Mouse (Mus musculus) stomach, embryonic 15.5 days (tissue): ENCODE measurements at regions not wholly inside any gene's neighbourhood (a gene's known extent, or its start where the extent isn't known, plus 50 kb on each side); places are given as distances from the start of the nearest gene placed in this dataset. TPM values are rescaled to one million over a fixed set of nuclear protein-coding genes. Genes with fewer than 3 reads are reported as not detected.

ENCODE experiments used
- ATAC-seq: fragments of 200-750 bp; cut with Nextera tagmentation; 2 replicates; pipeline ENCODE4 v1.8.0; 2017; ENCODE audit warnings: low read depth, moderate number of reproducible peaks, moderate TSS enrichment; ENCODE audit not compliant: insufficient read depth, low FRiP score
- H3K27ac ChIP-seq: fragments of 300-500 bp; sonication (generic); 2 replicates; pipeline ENCODE4 v1.5.1; 2015; ENCODE audit warnings: mild to moderate bottlenecking, inconsistent platforms
- H3K27me3 ChIP-seq: fragments of 300-500 bp; sonication (generic); replicated peaks from 2 replicates; pipeline ENCODE4 v1.6.1; 2015; ENCODE audit warnings: inconsistent platforms
- H3K36me3 ChIP-seq: fragments of 300-500 bp; sonication (generic); 2 replicates; pipeline ENCODE4 v1.6.1; 2015; ENCODE audit warnings: inconsistent platforms
- H3K4me1 ChIP-seq: fragments of 300-500 bp; sonication (generic); 2 replicates; pipeline ENCODE4 v1.6.1; 2015; ENCODE audit warnings: inconsistent platforms
- H3K4me2 ChIP-seq: fragments of 300-500 bp; sonication (generic); 2 replicates; pipeline ENCODE4 v1.6.1; 2015; ENCODE audit warnings: mild to moderate bottlenecking, inconsistent platforms
- H3K4me3 ChIP-seq: fragments of 300-500 bp; sonication (generic); replicated peaks from 2 replicates; pipeline ENCODE4 v1.5.1; 2015; ENCODE audit warnings: inconsistent platforms
- H3K9ac ChIP-seq: fragments of 300-500 bp; sonication (generic); 2 replicates; pipeline ENCODE4 v1.6.1; 2015; ENCODE audit warnings: inconsistent platforms
- H3K9me3 ChIP-seq: fragments of 300-500 bp; sonication (generic); 2 replicates; pipeline ENCODE4 v1.6.1; 2016; ENCODE audit warnings: inconsistent platforms
- WGBS: fragments of 180-500 bp; shearing (Covaris S2); methylation state at CpG from one replicate; pipeline ENCODE4 v1.1.7; 2015; 5-methylcytosine and 5-hydroxymethylcytosine counted together
- microRNA-seq: library from miRNA; unstranded; fragments of <30 nt; microRNA quantifications from one replicate; pipeline ENCODE4, GENCODE M21; 2016

DNA sequence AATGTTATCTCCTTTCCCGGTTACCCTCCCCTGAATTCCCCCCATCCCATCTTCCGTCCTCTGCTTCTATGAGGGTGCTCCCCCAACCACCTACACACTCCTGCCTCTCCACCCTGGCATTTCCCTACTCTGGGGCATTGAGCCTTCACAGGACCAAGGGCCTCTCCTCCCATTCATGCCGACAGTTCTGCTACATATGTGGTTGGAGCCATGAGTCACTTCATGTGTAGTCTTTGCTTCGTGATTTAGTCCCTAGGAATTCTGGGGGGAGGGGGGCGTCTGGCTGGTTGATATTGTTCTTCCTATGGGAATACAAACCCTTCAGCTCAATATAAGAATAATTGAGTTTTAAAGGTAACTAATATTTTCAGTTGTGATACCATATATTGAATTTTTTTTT is 74.0 kb upstream of the Cxxc4 start:
- Histone ChIP-seq H3K4me3 (no peak overlapping the region), H3K9ac (no peak overlapping the region), H3K27ac (no peak overlapping the region), H3K4me2 (no peak overlapping the region), H3K9me3 (no peaks in the 10 kb centered on the region), H3K27me3 (no peaks in the 10 kb centered on the region), H3K36me3 (no peaks in the 10 kb centered on the region), H3K4me1 (no peaks in the 10 kb centered on the region)
- no peak for ATAC-seq
- WGBS, result 81% methylated on average over 5 of the region's 5 CpGs

DNA sequence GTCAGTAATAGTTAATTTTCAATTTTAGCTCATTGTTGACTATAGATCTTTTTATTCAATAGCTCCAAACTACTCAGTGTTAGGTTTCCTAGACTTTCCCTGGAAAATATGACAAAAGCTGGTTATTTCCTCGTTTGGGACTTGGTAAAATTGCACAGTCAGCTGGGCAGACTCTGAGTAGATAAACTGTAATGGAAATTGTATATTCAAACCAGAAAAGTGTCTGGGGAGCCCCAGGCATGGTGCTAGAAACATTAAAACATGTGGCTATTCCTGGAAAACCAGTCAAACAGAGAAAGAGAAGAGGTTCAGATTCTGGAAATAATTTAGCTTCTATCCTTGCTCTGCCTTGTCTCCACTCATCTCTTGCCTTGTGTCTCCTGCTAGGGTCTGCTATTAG is 66.4 kb upstream of the Cxxc4 start:
- Histone ChIP-seq H3K4me3 (no peak overlapping the region), H3K4me1 (no peaks in the 10 kb centered on the region), H3K36me3 (no peaks in the 10 kb centered on the region), H3K27ac (no peak overlapping the region), H3K9me3 (no peaks in the 10 kb centered on the region), H3K27me3 (no peaks in the 10 kb centered on the region), H3K9ac (no peak overlapping the region), H3K4me2 (no peak overlapping the region)
- ATAC-seq, result no peak
- WGBS, result 33% methylated on average over 1 of the region's 1 CpGs

DNA sequence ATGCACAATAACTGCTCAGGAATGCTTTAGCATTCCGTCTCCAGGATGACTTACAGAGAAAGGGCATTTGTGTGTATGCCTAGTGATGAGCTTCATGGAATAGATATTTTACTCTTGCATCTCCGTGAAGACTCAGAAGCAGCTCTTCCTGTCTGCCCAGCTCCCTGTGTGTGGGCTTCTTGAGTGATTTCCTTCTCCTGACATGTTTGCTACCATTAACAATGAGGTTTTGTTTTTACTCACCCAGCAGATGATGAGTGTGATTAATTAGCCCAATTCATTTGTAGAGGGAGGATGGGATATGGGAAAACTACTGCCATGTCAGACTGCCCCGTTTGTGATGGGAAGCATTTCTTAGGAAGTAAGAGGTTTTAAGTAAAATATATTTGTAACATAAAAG is 63.9 kb upstream of the Cxxc4 start:
- Histone ChIP-seq H3K9ac (no peak overlapping the region), H3K27me3 (no peaks in the 10 kb centered on the region), H3K4me3 (no peak overlapping the region), H3K36me3 (no peaks in the 10 kb centered on the region), H3K4me2 (no peak overlapping the region), H3K27ac (no peak overlapping the region), H3K9me3 (no peaks in the 10 kb centered on the region), H3K4me1 (no peaks in the 10 kb centered on the region)
- ATAC-seq, result no peak
- WGBS, result 19% methylated on average over 3 of the region's 3 CpGs

DNA sequence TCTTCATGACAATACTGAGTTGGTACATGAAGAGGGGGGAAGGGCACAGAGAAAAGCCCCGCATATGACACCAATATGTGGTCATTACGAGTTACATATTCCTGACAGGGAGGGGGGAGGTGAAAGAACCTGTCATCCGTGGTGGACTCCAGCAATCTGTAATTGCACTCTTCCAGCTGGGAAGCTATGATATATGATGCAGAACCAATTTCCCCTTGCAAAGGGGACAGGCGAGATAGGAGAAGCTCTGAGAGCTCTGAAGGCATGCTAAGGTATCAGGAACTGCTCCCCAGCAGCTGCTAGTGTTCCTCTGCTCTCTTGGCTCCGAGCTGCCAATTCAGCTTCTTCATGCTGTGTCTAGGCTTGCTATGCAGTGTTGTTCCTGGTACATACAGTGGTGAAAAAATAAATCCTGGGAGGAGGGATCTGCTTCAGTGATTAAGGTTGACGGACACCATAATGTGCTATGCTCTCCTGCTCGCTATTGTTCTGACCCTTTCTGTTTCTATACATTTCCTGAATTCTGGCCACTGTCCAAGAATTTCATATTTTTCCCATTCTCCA is 57.7 kb upstream of the Cxxc4 start:
- Histone ChIP-seq H3K9ac (no peak overlapping the region), H3K27me3 (no peaks in the 10 kb centered on the region), H3K4me2 (no peak overlapping the region), H3K36me3 (no peaks in the 10 kb centered on the region), H3K4me3 (no peak overlapping the region), H3K27ac (no peak overlapping the region), H3K9me3 (no peaks in the 10 kb centered on the region), H3K4me1 (no peaks in the 10 kb centered on the region)
- no peak for ATAC-seq
- WGBS, result 68% methylated on average over 7 of the region's 7 CpGs

DNA sequence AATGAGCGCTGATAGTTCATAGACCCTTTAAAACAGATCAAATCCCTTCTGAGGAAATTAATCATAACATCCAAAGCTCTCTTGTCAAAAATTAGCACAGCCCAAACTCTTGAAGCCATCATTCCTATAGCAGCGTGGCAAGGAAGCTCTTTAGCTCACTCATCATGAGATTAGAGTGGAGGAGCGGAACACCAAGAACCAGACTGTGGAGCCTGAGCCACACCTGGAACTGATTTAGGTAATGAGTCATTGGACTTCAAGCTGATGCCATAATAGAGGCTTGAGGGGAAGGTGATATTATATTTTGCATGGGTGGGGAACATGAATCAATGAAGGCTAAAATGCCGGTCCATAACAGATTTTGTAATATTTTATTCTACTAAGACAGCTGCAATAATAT is 52.2 kb upstream of the Cxxc4 start:
- no peaks in the 10 kb centered on the region for H3K27me3 ChIP-seq
- H3K9me3 ChIP-seq, result no peaks in the 10 kb centered on the region
- no peaks in the 10 kb centered on the region for H3K36me3 ChIP-seq
- H3K27ac ChIP-seq, result no peak overlapping the region
- no peaks in the 10 kb centered on the region for H3K4me1 ChIP-seq
- H3K9ac ChIP-seq, result no peak overlapping the region
- no peak overlapping the region for H3K4me3 ChIP-seq
- WGBS, result 88% methylated on average over 4 of the region's 4 CpGs
- no peak for ATAC-seq
- H3K4me2 ChIP-seq, result no peak overlapping the region

Small RNA genes in the stretch of these regions (microRNA-seq; reads per million reads assigned to microRNA genes)
- gene Gm44361, result not detected
